Mouse (Mus musculus) erythroid progenitor cell, adult 5-6 weeks (primary cell): ENCODE measurements around the gene Zc3h4. TPM values are rescaled to one million over a fixed set of nuclear protein-coding genes. Genes with fewer than 3 reads are reported as not detected.

ENCODE experiments used
- ATAC-seq: replicated peaks from 2 replicates; pipeline ENCODE4 v1.8.0; 2016; ENCODE audit warnings: moderate number of reproducible peaks, mild to moderate bottlenecking, moderate TSS enrichment, inconsistent platforms; ENCODE audit not compliant: poor library complexity, low FRiP score, severe bottlenecking
- total RNA-seq, 2 experiments: library from RNA; stranded (forward) in 1 of 2; stranded (reverse) in 1 of 2; fragments of 150-400 nt in 1 of 2; fragments of 186-747, 209-891 nt in 1 of 2; gene quantifications; 2 replicates each; pipeline versions ENCODE4 v1.2.3 to v1.2.4; 2015 to 2017; ENCODE audit warnings: low replicate concordance in 2 of 2

Zc3h4 gene
- total RNA-seq, 2 experiments from 2014 or later: 43.6 to 89.2 TPM

DNA sequence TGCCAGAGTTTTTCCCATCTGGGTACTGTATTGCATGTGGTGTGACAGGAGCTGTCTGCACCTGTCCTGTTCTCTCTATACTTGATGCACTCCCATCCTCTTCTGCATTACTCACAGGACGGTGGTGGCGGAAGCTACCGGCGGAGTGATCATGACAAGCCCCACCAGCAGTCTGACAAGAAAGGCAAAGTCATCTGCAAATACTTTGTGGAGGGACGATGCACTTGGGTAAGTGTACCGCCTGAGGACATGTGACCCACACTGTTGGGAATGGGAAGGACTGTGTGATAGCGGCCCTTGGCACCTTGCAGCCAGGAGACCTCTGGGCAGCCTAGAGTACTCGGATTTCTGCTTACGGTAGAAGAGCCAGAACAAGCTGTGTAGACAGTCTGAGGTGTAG lies 23.0 kb downstream of the Zc3h4 start:
- ATAC-seq: no peak

DNA sequence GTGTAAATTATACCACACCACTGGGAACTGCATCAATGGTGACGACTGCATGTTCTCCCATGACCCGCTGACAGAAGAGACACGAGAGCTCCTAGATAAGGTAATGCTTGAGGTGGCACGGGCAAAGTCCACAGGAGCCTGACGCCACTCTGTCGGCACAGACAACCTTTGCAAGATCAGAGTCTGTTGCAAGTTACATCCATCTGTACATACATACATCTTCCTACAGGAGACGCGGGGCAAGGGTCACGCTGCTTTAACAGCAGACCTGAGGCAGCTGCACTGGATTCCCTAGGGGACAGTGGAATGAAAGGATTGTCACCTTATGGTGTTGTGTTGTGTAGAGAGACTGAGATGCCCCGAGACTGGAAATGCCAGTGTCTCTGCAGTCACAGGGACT lies 25.0 kb downstream of the Zc3h4 start:
- ATAC-seq: peak; percentile 35

DNA sequence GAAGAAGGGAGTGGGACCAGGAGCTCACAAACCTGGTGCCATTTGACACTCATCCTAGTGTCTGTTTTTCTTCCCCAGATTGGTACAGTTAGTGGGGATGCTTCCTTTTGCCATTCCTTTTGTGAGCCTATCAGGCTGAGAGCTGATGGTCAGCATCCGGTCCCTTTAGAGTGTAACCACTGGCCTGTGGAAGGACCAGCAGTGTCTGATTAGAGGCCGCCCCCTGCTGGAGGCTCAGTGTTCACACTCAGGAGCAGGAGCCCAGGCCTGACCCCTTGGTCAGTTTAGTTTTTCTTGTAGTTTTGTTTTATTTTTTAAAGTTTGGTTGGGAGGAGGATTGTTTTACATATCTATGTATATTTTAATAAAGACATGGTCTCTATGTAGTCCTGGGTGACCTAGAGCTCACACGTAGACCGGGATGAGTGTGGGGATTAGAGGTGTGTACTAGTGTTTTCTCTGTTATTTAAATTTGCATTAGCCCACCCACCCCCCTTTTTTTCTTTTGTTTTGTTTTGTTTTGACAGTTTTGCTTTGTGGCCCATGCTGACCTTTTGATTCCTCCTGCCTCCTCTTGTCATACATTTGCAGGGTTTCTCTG lies 25.5 kb downstream of the Zc3h4 start:
- peak; percentile 81 for ATAC-seq

DNA sequence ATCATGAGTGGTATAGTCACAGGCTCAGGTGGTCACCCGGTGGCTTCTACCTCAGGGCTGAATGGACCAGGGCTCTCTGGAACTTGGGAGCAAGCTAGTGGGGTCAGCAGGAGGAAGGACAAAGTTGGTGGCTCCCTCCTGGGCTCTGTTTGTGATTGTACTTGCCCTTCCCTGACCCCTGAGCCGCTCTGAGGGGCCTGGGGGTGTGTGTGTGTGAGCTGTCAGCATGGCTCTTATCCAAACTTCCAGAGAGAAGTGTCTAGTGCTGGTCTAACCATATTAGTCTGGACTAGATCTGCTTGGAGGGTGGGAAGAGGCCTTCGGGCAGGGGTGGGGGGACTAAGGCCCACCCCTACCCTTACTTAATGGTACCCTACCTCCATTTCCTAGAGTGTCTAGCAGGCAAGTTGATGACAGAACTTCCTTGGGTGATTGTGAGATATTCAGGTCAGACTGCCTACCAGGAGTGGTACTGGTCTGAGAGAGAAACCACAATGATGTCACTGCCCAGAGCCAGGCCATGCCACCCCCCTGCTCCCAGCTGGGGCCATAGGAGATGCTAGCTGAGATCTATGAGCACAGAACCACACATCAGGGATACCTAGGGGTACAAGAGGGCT lies 32.8 kb downstream of the Zc3h4 start:
- no peak for ATAC-seq

DNA sequence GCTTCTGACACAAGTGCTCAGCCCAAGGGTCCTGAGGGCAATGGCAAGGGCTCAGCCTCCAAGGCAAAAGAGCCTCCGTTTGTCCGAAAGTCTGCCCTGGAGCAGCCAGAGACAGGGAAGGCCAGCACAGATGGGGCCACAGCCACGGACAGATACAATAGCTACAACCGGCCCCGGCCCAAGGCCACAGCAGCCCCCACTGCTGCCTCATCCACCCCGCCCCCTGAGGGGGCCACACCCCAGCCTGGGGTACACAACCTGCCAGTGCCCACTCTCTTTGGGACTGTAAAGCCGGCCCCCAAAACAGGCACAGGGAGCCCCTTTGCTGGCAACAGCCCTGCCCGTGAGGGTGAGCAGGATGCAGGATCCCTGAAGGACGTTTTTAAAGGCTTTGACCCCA lies 34.4 kb downstream of the Zc3h4 start:
- ATAC-seq: no peak

DNA sequence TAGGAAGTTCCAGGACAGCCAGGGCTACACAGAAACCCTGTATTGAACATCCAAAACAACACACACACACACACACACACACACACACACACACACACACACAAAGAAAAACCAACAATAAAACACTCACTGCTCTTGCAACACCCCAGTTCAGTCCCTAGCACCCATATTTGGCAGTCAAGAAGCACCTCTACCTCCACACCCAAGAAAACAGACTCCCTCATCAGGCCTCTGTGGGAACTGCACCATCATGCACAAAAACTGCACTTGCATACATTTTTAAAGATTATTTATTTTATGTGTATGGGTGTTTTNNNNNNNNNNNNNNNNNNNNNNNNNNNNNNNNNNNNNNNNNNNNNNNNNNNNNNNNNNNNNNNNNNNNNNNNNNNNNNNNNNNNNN lies 40.5 kb downstream of the Zc3h4 start:
- peak; percentile 82 for ATAC-seq

DNA sequence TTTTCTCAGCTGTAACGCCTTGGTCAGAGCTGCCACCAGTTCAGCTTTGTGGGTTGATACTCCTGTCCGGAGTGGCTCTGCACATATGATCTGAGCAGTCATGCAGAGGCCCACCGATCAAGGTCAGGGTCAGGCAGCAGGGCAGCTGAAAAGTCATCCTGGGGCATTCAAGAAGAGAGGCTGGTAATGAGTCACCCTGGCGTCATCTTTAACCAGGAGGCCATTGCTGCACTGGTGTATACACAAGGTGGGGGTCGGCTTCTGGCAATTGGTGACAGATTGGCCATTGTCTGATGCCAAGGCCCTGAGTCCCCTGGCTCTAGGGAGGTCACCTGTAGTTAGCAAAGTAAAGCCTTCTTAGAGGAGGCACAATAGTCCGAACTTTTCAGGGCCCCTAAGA lies 50.9 kb downstream of the Zc3h4 start:
- ATAC-seq: no peak

DNA sequence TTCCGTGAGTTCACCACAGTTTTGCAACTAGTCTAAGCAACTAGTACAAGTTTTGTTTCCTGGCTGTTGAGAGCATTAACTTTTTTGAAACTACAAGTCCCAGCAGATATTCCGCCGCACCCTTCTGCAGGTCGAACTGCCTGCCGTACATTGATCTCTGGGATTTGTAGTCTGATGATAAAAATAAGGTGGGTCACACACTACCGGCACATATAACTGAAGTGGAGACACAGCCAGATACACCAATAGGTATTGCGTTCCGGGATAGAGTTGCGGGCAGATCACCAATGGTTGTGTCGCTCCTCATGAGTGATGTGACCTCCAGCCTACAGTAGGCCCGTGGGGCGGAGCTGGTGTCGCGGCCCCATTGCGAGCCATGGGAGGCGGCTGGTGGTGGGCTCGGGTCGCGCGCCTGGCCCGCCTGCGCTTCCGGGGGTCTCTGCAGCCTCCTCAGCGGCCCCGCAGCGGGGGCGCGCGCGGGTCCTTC lies 51.9 kb downstream of the Zc3h4 start, which contains the start of gene Tmem160:
Tmem160 (plus strand) TSS at position 193 of the 487 bp plus-strand sequence.
- peak; percentile 92 for ATAC-seq

DNA sequence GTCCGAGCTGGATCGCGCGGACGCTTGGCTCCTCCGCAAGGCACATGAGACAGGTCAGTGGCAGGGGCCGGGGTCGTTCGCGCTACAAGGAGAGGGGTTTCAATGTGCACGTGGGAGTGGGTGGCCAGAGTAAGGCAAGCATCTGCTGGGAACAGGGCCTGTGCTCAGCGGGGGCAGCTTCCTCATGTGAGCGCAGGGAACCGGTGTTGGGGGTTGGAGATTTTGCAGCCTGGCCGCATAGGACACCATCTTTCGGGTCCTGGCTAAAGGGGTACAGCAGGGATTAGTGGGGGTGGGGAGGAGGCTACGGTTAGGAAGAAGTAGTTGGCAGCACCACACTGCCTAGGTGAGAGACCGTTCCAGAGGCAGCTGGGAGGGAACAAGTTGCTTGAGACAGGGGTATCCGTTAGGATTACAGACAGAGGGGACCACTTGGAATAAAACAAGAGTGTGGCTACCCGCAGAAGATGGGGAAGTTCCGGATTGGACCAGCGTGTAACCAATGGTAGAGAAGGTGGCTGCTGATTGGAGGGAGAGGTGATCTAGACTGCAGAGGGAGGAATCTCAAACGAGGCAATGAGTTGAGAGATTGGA lies 52.5 kb downstream of the Zc3h4 start:
- peak; percentile 41; the same call in 1 of the 2 replicates for ATAC-seq

DNA sequence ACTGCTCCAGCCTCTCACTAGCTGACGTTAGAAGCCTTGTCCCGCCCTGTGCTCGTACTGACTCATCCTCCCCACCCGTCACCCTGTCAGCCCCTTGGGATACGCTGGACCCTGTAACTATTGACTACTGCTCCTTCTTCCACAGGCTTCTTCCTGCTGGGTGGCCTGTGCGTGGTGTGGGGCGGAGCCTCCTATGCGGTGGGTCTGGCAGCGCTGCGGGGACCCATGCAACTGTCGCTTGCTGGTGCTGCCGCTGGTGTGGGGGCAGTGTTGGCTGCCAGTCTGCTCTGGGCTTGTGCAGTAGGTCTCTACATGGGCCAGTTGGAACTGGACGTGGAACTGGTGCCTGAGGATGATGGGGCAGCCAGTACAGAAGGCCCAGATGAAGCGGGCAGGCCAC lies 54.3 kb downstream of the Zc3h4 start:
- no peak for ATAC-seq

DNA sequence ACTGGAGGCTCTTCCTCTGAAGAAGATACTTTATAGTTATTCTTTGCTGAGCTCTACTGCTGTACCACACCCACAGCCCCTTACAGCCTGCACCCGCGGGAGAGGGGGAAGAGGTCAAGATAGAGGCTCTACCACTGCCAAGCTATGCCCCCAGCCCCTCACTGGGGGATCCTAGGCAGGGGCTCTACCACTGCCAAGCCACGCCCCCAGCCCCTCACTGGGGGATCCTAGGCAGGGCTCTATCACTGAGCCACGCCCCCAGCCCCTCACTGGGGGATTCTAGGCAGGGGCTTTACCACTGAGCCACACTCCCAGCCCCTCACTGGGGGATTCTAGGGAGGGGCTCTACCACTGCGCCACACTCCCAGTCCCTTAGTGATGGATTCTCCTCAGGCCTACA lies 55.6 kb downstream of the Zc3h4 start:
- no peak for ATAC-seq

DNA sequence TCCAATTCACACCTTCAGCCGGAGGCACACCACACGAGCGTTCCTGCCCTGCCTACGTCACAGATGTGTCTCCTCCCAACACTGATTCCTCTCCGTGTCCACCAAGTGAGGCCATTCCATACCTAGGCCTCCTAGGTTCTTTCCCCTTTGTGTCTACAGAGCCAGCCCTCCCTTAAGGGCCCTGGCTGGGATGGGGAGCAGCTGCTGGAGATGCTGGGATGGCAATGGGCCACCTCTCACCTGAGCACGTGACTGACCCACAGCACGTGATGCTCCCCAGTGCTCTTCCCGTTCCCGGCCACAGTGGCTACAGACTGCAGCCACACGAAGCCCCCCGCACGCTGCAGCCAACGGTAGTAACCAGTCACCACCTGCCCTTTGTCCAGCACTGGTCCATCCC lies 59.9 kb downstream of the Zc3h4 start:
- no peak for ATAC-seq

DNA sequence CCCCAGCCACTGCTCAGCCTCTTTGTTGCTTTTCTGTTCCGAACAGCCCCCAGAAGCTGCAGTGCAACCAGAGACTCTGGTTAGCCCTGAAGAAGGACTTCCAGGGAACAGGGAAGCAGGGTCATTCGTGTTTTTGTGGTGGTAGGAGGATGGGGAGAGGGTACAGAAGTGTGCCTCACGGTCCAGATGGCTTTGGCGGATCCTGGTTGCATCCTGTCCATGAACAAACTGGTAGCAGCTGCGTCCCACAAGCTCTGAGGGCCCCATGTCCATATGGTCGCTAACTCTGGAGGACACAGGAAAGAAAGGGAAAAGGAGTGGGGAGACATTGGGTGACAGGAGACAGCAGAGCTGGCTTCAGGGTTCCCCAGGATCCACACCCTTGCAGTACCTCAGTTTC lies 60.4 kb downstream of the Zc3h4 start:
- ATAC-seq: no peak

DNA sequence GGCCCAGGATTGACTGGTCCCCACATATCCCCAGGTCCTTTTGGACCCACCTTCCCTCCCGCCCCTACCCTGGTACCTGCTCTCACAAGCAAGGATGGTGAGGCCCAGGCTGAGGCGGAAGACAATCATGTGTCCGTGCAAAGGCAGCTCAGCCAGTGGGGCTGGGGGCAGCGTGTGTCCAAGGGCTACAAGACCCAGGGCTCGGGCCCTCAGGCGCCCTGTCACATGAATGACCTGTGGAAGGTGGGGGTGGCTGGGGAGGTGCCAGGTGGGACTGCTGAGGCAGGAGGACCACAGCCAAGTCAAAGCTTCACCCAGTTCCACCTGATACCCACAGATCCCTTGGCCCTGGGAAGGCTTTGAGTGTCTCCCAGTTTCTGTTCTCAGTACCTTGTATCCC lies 61.0 kb downstream of the Zc3h4 start:
- ATAC-seq: no peak

DNA sequence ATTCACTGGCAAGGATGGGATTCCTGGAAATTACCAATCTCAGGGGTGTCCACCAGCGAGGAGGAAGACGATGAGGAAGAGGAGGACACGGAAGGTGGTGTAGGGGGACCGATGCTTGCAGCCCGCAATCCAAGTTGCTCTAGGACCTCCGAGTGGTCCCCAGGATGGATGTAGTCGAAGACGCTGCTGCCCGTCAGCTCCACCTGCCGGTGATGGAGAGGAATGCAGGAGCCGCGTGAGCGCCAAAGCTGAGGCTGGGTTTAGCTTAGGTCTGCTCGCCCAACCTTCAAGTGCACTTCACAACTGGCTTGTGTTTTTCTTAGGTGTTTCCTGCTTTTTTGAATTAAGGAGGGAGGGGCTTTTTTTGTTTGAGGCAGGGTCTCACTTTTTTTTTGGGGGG lies 62.5 kb downstream of the Zc3h4 start:
- peak; percentile 69 for ATAC-seq

DNA sequence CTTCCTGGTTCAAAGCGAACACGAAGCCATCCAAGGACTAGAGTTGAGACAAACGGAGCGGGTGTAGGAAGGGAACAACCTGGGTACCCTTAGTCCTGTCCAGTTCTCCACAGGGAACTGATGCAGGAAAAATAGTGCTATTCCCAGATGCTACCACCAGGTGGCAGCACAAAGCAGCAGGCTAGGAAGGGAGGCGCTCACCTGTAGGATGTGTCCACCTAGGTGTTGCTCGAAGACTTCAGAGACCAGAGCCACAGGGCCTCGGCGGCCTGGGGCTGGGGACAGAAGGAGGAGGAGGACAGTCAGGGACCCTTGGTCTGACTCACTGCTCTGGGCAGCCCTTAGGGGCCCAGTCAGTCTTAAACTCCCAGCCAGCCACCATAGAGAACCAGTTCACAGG lies 64.5 kb downstream of the Zc3h4 start:
- ATAC-seq: peak; percentile 63

DNA sequence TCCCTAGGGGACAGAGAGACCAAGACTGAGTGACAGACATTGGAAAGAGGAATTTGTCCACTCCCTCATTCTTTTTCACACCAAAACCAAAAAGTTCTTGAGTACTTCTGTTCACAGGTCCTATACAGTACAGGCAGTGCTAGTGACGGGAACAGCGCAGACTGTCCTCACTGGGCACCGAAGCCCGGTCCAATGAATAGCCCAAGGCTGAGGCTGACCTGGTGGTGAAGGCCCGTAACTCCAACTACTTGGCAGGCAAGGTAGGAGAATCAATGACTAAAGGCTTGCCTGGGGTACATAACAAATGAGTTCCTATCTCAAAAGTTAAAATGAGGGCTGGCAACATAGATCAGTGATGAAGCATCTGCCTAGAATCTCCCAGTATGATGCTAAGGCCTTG lies 64.9 kb downstream of the Zc3h4 start:
- ATAC-seq: no peak

DNA sequence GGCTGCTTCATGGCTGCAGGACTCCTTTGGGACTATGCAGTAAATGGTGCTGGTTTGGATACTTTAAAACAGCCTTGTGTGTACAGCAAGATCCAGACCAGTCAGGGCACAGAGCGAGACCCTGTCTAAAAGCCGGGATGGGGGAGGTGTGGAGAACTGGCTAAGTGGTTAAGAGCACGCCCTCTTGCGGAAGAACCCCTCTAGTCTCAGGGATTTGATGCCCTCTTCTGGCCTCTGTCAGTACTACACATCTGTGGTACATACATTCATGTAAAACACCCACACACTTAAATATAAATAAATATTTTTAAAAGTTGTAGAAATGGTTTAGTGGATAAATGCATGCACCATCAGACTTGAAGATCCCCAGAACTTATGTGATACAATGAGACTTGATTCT lies 65.9 kb downstream of the Zc3h4 start:
- ATAC-seq: 0 out of 2 replicates have a peak, but pooled peaks have one; percentile 35

DNA sequence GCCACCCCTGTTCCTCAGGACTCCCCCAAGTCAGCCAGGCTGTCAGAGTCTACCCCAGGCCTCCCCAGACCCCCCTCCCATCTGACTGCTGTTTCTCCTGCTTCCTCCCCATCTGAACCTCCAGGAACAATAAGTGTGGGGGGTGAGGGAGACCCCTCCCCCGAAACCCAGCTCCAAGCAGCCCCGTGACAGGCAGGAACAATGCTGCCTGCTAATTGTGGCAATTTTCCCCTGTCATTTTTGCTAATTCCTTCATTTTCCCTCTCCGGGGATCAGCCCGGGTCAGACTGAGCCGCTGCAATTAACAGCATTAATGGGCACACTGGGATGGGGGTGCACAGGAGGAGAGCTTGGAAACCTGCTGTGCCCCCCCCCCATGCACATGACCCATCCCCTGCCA lies 67.4 kb downstream of the Zc3h4 start:
- no peak for ATAC-seq

DNA sequence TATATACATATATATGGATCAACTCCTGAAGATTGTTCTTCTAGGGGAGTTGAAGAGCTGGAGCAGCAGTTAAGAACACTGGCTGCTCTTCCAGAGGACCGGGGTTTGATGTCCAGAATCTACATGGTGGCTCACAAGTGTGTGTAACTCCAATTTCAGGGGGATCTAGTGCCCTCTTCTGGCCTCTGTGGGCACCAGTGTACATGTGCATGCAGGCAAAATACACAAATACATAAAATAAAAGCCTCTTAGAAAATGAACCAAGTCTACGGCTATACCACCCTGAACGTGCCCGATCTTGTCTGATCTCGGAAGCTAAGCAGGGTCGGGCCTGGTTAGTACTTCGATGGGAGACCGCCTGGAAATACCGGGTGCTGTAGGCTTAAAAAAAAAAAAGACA lies 70.8 kb downstream of the Zc3h4 start:
- no peak for ATAC-seq

DNA sequence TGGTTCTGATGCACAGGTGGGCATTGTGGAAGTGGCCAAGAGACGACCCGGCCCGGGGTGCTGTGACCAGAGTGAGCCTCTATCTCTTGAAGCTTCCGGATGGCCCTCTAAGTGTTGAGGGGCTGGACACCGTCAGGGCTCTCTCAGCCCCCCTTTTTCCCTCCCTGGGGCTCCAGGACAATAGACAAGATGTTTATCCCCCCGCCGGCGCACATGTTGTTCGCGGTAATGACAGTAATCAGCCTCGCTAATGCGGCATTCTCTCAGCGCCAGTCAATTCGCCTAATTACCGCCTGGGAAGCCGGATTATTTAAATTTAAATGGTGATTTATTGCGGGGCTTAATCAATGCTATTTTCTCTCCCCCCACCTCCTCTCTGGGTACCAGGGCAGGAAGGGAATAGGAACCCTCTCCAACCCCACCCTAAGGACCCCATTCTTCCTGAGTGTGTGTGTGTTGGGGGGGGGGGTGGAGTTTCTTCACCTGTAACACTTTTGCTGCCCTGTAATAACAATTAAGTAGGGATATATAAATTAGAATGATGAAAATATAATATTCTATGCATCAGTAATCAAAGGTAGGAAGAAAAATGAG lies 71.5 kb downstream of the Zc3h4 start:
- ATAC-seq: no peak
